Mouse (Mus musculus): ENCODE results near the gene Ppp1cc. TPM values are rescaled to one million over a fixed set of nuclear protein-coding genes. Genes with fewer than 3 reads are reported as not detected.
"Not testable (repeated sequence)": the region's sequence is repeated elsewhere in the genome, so short reads cannot be mapped to it uniquely, and the experiment has no call there.

Gene Ppp1cc
- total RNA-seq, 2 experiments from 2014 or later = 91.1 to 340 TPM

GRCm38 (mm10) chr5:122135290-122135882, 22.7 kb upstream of the Ppp1cc start:
- no peak for ATAC-seq (replicated peaks; ENCODE audit: low FRiP score, poor library complexity, severe bottlenecking)

- peak; percentile 51 for ATAC-seq (replicated peaks; ENCODE audit: low FRiP score, poor library complexity, severe bottlenecking)
Measured at GRCm38 (mm10) chr5:122136508-122137408, 21.3 kb upstream of the Ppp1cc start.

DNA sequence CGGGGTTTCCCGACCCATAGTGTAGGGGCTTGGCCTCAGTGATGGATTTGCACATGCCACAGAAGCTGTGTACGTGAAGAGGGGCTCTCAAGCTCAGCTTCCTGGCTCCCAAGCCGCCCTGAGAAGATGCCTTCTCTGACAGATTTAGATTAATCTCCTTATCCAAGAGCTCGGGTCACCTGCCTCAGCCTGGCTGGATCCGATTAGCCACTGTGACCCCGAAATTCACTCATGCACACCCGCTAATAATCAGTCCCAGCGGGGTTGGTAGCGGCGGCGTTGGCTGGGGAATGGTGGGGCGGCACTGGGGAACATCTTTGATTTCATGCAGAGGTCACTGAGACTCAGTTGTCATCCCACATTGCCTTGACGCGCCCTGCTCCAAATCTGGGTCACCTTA, 19.2 kb upstream of the Ppp1cc start:
- ATAC-seq (replicated peaks; ENCODE audit: low FRiP score, poor library complexity, severe bottlenecking) = no peak

- ATAC-seq (replicated peaks; ENCODE audit: low FRiP score, poor library complexity, severe bottlenecking) = not testable (repeated sequence)
Measured at GRCm38 (mm10) chr5:122139771-122140170, 18.3 kb upstream of the Ppp1cc start.

DNA sequence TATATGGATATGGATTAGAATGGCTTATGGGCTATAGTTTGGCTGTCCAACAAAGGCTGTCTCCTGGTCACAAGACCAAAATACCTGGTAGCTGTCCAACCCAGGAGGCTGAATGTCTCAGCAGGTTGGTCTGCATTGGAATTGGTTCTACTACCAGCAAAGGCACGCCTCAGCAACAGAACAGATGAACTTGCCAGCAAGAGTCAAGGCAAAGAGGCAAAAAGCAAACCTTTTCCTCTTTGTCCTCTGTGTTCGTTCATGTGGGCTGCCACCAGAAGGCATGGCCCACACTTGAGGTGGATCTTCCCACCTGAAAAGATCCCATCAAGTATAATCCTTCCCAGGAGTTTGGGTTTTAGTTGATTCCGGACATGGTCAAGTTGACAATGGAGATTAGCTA, 17.4 kb upstream of the Ppp1cc start, which contains the start of gene Ccdc63:
Gene Ccdc63 (minus strand): TSS at position 101 of the 400 bp plus-strand sequence.
- no peak for ATAC-seq (replicated peaks; ENCODE audit: low FRiP score, poor library complexity, severe bottlenecking)

GRCm38 (mm10) chr5:122142230-122142992, 15.7 kb upstream of the Ppp1cc start:
- ATAC-seq (replicated peaks; ENCODE audit: low FRiP score, poor library complexity, severe bottlenecking) = no peak

- no peak for ATAC-seq (replicated peaks; ENCODE audit: low FRiP score, poor library complexity, severe bottlenecking)
Measured at GRCm38 (mm10) chr5:122143543-122143942, 14.5 kb upstream of the Ppp1cc start.

GRCm38 (mm10) chr5:122144825-122145224, 13.3 kb upstream of the Ppp1cc start:
- ATAC-seq (replicated peaks; ENCODE audit: low FRiP score, poor library complexity, severe bottlenecking) = no peak

- ATAC-seq (replicated peaks; ENCODE audit: low FRiP score, poor library complexity, severe bottlenecking) = peak; percentile 60
Measured at GRCm38 (mm10) chr5:122145381-122146055, 12.6 kb upstream of the Ppp1cc start.

DNA sequence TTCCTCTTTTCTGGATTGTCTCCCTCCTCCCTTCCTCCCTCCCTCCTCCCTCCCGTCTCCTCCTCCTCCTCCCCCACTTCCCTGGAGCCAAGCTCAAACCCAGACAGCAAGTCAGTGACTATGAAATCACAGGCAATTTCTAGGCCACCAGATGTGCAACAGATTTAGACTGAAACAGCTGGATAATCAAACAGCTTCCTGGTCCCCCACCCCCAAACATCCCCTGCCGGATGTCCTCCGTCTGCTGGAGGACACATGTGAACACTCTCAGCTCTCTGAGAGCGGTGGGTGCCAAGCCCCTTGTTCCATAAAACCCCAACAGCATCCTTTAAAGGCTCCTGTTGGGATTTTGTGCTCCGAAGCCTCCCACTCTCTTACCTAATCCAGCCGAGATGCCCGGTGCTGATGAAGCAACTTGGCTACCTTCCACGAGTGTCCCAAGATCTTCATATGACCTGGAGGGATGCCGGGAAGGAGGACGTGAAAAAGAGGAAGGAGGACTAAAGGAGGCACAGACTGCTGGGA, 12.0 kb upstream of the Ppp1cc start:
- no peak for ATAC-seq (replicated peaks; ENCODE audit: low FRiP score, poor library complexity, severe bottlenecking)

DNA sequence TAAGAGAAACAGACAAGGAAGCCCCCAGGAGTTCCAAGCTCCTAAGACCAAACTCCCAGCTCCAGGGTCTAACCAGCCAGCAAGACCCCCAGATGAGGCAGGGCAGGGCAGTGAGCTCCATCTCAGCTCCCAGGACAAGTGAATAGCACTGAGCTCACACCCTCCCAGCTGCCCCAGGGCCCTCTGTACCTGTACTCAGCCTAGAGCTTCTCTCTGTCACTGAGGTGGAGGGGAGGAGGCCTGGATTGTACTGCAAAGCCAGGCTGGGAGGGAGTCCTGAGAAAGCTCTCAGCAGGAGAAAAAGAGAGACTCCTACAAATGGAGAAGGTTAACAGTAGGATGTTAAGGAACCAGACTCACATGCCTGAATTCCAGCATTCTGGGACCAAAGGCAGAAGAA, 11.5 kb upstream of the Ppp1cc start:
- no peak for ATAC-seq (replicated peaks; ENCODE audit: low FRiP score, poor library complexity, severe bottlenecking)

GRCm38 (mm10) chr5:122148107-122148506, 10.0 kb upstream of the Ppp1cc start:
- no peak for ATAC-seq (replicated peaks; ENCODE audit: low FRiP score, poor library complexity, severe bottlenecking)

- ATAC-seq (replicated peaks; ENCODE audit: low FRiP score, poor library complexity, severe bottlenecking) = no peak
Measured at GRCm38 (mm10) chr5:122149259-122149658, 8.8 kb upstream of the Ppp1cc start.

- ATAC-seq (replicated peaks; ENCODE audit: low FRiP score, poor library complexity, severe bottlenecking) = not testable (repeated sequence)
Measured at GRCm38 (mm10) chr5:122152508-122152907, 5.6 kb upstream of the Ppp1cc start.

- ATAC-seq (replicated peaks; ENCODE audit: low FRiP score, poor library complexity, severe bottlenecking) = no peak
Measured at GRCm38 (mm10) chr5:122154006-122154405, 4.1 kb upstream of the Ppp1cc start.

DNA sequence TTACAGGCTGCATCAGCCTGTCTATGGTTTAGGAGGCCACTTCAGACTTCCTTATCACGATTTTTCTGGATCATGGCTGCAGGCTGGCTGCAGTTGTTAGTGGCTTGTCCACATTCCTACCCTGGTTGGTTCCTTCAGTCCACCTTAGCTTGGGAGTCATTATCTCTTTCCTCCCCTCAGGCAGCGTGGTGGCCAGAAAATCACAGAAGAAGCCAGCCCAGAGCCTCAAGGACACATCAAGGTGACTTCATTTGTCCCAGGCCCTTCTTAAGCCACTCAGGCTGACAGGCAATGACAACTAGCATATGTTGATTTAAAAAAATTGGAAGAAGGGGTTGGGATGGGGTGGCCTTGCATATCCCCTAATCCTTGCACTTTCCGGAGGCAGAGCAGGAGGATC, 3.3 kb upstream of the Ppp1cc start:
- no peak for ATAC-seq (replicated peaks; ENCODE audit: low FRiP score, poor library complexity, severe bottlenecking)

DNA sequence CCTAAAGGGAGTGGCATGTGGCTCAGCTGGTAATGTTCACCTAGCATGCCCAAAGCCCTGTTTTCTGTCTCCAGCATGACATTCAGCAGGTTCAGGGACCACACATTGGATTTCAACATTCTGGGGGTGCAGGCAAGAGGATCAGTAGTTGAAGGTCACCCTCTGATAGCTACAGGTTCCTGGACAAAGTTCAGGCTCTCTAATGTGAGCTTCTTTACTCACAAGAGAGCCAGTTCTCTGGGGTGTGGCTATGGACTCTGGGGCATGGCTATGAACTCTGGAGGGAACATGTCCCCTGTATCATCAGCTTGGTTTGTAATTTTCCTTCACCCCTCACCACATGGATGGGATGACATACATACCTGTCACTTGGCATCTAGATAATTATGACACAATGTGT, 2.5 kb upstream of the Ppp1cc start:
- no peak for ATAC-seq (replicated peaks; ENCODE audit: low FRiP score, poor library complexity, severe bottlenecking)

DNA sequence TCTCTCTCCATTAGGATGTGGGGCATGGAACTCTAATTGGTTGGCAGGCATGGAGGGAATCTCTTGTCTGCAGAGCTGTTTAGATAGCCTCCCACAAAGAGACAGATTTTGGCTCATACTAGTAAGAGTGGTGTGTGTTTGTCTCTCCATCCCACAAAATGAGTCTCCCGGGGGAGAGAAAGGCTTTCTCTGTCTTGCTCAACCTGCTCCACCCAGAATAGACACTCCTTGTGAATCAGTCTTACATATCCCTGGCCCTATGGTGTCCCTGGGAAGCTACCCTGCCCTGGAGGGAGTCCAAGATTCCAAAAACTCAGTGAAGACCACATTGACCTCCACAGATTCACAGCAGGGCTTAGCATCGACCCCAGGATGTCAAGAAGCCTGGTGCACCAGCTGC, 1.6 kb upstream of the Ppp1cc start:
- no peak for ATAC-seq (replicated peaks; ENCODE audit: low FRiP score, poor library complexity, severe bottlenecking)

All from erythroid progenitor cell, adult 5-6 weeks (primary cell).